Mouse (Mus musculus) intestine, postnatal 0 days (tissue): ENCODE measurements around the gene Zranb3. TPM values are rescaled to one million over a fixed set of nuclear protein-coding genes. Genes with fewer than 3 reads are reported as not detected.

Experiments used
- ATAC-seq: fragments of 200-750 bp; cut with Nextera tagmentation; 2 replicates; pipeline ENCODE4 v1.8.0; 2017; ENCODE audit warnings: mild to moderate bottlenecking, moderate TSS enrichment, moderate library complexity
- H3K27ac ChIP-seq: fragments of 300-500 bp; sonication (generic); 2 replicates; pipeline ENCODE4 v1.5.1; 2014; ENCODE audit warnings: mild to moderate bottlenecking, low read depth, low read length, moderate library complexity
- H3K27me3 ChIP-seq: fragments of 300-500 bp; sonication (generic); replicated peaks from 2 replicates; pipeline ENCODE4 v1.6.1; 2014; ENCODE audit warnings: low read length, mixed read lengths; ENCODE audit not compliant: control insufficient read depth, insufficient read depth
- H3K36me3 ChIP-seq: fragments of 300-500 bp; sonication (generic); 2 replicates; pipeline ENCODE4 v1.6.1; 2014; ENCODE audit warnings: mild to moderate bottlenecking, moderate library complexity; ENCODE audit not compliant: control insufficient read depth, insufficient read depth
- H3K4me1 ChIP-seq: fragments of 300-500 bp; sonication (generic); replicated peaks from 2 replicates; pipeline ENCODE4 v1.6.1; 2014; ENCODE audit warnings: antibody characterized with exemption, low read length, mixed read lengths; ENCODE audit not compliant: control insufficient read depth, insufficient read depth
- H3K4me2 ChIP-seq: fragments of 300-500 bp; sonication (generic); replicated peaks from 2 replicates; pipeline ENCODE4 v1.6.1; 2014; ENCODE audit warnings: low read depth, mild to moderate bottlenecking, moderate library complexity
- H3K4me3 ChIP-seq: fragments of 300-500 bp; sonication (generic); 2 replicates; pipeline ENCODE4 v1.5.1; 2014; ENCODE audit warnings: low read depth, low read length
- H3K9ac ChIP-seq: fragments of 300-500 bp; sonication (generic); 2 replicates; pipeline ENCODE4 v1.6.1; 2014; ENCODE audit warnings: mild to moderate bottlenecking, low read depth, low read length
- H3K9me3 ChIP-seq: fragments of 300-500 bp; sonication (generic); 2 replicates; pipeline ENCODE4 v1.6.1; 2016; ENCODE audit warnings: mixed run types; ENCODE audit not compliant: control insufficient read depth
- CTCF ChIP-seq: sonication (generic); IDR thresholded peaks from 2 replicates; pipeline ENCODE4 v1.5.1; 2016; ENCODE audit warnings: low read depth, mild to moderate bottlenecking, control low read depth, antibody characterized with exemption, moderate library complexity
- WGBS: fragments of 180-500 bp; shearing (Covaris S2); extraction: QIAGEN DNeasy Blood & Tissue Kit; methylation state at CpG from one replicate; pipeline ENCODE4 v1.1.7; 2014; 5-methylcytosine and 5-hydroxymethylcytosine counted together
- polyA plus RNA-seq: library from polyadenylated mRNA; unstranded; fragments of >200 nt; fragmentation: Nextera tagmentation; extraction: Ambion mirVana; gene quantifications from 2 replicates; pipeline ENCODE4 v1.2.1, GENCODE M21; 2015

Zranb3 gene
- polyA plus RNA-seq, 1 experiment from 2014 or later = 1.4 TPM

- TF ChIP-seq CTCF = no peak
- H3K27ac ChIP-seq = no peak overlapping the region
- ATAC-seq = no peak
- no peak overlapping the region for H3K4me2 ChIP-seq
- H3K4me3 ChIP-seq = no peak overlapping the region
- H3K9ac ChIP-seq = no peak overlapping the region
- WGBS = 91% methylated on average over 6 of the region's 6 CpGs
- no peaks in the 10 kb centered on the region for H3K4me1 ChIP-seq
- no peaks in the 10 kb centered on the region for H3K9me3 ChIP-seq
- H3K36me3 ChIP-seq = no peaks in the 10 kb centered on the region
- no peaks in the 10 kb centered on the region for H3K27me3 ChIP-seq
Measured at GRCm38 (mm10) chr1:128064716-128065115, 38.1 kb downstream of the Zranb3 start.

DNA sequence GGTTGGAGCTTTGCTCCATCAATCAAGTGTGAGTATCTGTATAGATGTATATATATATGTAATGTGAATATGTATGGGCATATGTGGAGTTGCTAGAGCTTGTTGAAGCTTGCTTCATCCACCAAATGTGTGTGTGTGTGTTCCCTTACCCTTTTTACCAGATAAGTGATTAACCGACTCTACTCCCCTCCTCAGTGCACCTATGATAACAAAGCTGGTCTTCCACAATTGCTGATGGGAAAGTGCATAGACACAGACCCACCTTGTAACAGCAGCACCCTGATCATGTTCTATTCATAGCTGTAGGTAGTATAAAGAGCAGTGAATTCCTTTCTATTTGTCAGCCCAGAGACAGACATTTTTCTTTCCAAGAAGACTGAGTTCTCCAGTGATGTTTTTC, 40.7 kb downstream of the Zranb3 start:
- Histone ChIP-seq H3K4me1 (no peaks in the 10 kb centered on the region), H3K4me2 (no peak overlapping the region), H3K27me3 (no peaks in the 10 kb centered on the region), H3K36me3 (no peaks in the 10 kb centered on the region), H3K9ac (no peak overlapping the region), H3K9me3 (no peaks in the 10 kb centered on the region), H3K27ac (no peak overlapping the region), H3K4me3 (no peak overlapping the region)
- ATAC-seq = no peak
- TF ChIP-seq CTCF = no peak
- WGBS = 83% methylated on average over 1 of the region's 1 CpGs

- no peak for ATAC-seq
- no peaks in the 10 kb centered on the region for H3K27me3 ChIP-seq
- H3K36me3 ChIP-seq = no peaks in the 10 kb centered on the region
- H3K4me1 ChIP-seq = no peaks in the 10 kb centered on the region
- no peak for TF ChIP-seq CTCF
- H3K27ac ChIP-seq = no peak overlapping the region
- no peak overlapping the region for H3K4me3 ChIP-seq
- H3K4me2 ChIP-seq = no peak overlapping the region
- H3K9me3 ChIP-seq = no peaks in the 10 kb centered on the region
- no peak overlapping the region for H3K9ac ChIP-seq
- WGBS = 69% methylated on average over 1 of the region's 1 CpGs
Measured at GRCm38 (mm10) chr1:128061401-128061800, 41.4 kb downstream of the Zranb3 start.

DNA sequence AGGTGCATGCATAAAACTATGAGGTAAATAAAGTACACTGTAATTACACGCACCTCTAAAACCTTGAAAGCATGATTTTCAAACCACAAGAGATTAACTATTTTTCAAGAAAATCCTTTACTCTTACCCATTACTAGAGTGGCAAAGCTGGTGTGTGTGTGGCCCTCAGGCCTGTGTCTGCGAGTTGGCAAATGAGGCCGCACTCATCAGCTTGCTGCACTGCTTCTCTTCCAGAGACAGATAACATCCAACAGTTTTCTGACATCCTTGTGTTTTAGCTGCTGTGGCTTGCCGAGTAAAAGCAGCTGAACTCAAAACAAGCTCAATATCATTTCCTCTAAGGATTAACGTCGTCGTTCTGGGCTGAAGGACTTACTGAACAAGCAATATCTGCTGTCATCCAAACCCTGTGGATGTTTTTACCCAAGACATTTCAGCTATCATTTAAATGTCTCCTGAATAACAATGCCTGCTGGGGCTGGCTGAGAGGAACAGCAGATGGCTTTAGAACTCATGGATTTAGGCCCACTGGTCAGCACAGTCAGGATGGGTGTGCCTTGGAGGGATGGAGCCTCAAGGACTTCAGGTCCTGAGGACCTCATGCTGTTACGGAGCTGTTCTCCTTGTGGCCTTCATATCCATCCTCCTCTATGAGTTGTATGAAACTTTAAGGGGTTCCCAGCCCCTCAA, 42.0 kb downstream of the Zranb3 start:
- no peak for ATAC-seq
- TF ChIP-seq CTCF = no peak
- H3K9ac ChIP-seq = no peak overlapping the region
- no peaks in the 10 kb centered on the region for H3K4me1 ChIP-seq
- H3K27ac ChIP-seq = no peak overlapping the region
- no peak overlapping the region for H3K4me3 ChIP-seq
- no peaks in the 10 kb centered on the region for H3K27me3 ChIP-seq
- no peaks in the 10 kb centered on the region for H3K9me3 ChIP-seq
- 70% methylated on average over 8 of the region's 8 CpGs for WGBS
- no peaks in the 10 kb centered on the region for H3K36me3 ChIP-seq
- no peak overlapping the region for H3K4me2 ChIP-seq

DNA sequence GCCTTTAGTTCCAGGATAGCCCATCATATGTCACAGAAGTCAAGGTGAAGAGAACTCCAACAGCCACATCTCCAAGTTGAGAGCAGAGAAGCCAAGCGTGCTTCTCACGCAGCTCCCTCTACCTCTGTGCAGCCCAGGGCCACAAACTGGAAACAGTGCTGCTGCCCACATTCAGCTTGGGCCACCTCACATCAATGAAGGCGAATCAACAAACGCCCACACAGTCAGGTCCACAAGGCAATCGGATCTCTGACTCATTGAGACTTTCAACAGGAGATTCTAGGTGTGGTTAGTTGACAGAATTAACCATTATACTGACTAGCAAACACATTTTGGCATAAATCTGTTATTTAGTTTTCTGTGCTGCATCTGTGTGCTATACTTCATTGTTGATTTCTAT, 44.2 kb downstream of the Zranb3 start:
- no peak overlapping the region for H3K9ac ChIP-seq
- TF ChIP-seq CTCF = no peak
- 88% methylated on average over 5 of the region's 5 CpGs for WGBS
- no peak overlapping the region for H3K4me2 ChIP-seq
- no peaks in the 10 kb centered on the region for H3K9me3 ChIP-seq
- no peaks in the 10 kb centered on the region for H3K27me3 ChIP-seq
- no peak overlapping the region for H3K4me3 ChIP-seq
- no peak for ATAC-seq
- no peak overlapping the region for H3K27ac ChIP-seq
- no peaks in the 10 kb centered on the region for H3K36me3 ChIP-seq
- no peaks in the 10 kb centered on the region for H3K4me1 ChIP-seq

GRCm38 (mm10) chr1:128057269-128057668, 45.6 kb downstream of the Zranb3 start:
- H3K36me3 ChIP-seq = no peaks in the 10 kb centered on the region
- TF ChIP-seq CTCF = no peak
- WGBS = 92% methylated on average over 4 of the region's 4 CpGs

More at GRCm38 (mm10) chr1:128057269-128057668, 45.6 kb downstream of the Zranb3 start:
- no peaks in the 10 kb centered on the region for H3K27me3 ChIP-seq
- H3K9ac ChIP-seq = no peak overlapping the region
- H3K4me2 ChIP-seq = no peak overlapping the region
- H3K27ac ChIP-seq = no peak overlapping the region
- H3K4me3 ChIP-seq = no peak overlapping the region
- no peaks in the 10 kb centered on the region for H3K4me1 ChIP-seq
- H3K9me3 ChIP-seq = no peaks in the 10 kb centered on the region
- ATAC-seq = no peak
